Comparison of ENCODE assay signal across 25 mouse cellular contexts in the genomic region with DNA sequence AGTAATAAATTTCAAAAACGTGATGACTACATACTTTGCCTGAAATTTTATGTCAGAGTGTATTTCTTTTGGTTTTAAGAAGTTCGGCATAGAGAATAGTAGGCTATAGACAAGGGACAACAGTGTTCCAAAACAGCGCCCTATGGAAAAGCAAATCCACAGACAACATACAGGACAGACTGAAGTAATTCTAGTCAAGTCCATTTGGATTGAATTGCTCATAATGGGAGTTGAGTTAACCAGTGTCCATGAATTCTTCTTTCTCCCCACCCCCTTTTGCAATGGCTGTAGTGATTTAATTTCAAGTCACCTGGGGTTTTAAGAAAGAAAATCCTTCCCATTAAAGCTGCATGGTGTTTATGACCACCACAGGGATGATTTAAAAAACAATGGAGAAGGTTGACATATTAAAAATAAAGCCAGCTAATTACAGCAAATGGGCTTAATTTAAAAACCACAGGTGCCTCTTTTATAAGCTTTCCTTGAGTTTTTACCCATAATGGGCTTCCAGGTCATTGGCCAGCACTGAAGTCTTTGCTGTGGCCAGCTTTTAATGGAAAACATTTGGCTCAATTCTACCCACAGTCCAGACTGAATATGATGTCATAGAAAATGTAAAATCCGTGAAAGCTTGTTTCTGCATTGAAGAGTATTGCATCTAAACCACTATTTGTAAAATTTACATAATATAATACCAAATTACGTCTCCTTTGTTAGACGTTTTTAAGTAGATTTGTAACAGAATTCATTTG.
DNase-seq lines count a peak whose midpoint lies in the region; ATAC-seq and TF ChIP-seq lines count a peak whose summit lies in the region.
"Had no signal": no experiment of that assay in that cellular context is flagged by ENCODE, and none has a peak within 500 bp of the region (broad histone marks: within the 10 kb centered on the region; RNA-seq: fewer than 3 reads in every experiment).

No protein-coding gene starts in this region.

- 81% methylated on average over 6 of the region's 6 CpGs for WGBS in forebrain, embryonic 14.5 days
- 82% methylated on average over 6 of the region's 6 CpGs for WGBS in forebrain, embryonic 12.5 days
- WGBS in limb, embryonic 14.5 days, result 31% methylated on average over 6 of the region's 6 CpGs

- no peak for TF ChIP-seq POLR2A in limb, embryonic 14.5 days (IDR thresholded peaks at IDR 0.05; ENCODE audit: borderline replicate concordance, extremely low read depth, insufficient read depth, insufficient read length)

- H3K36me3 ChIP-seq in forebrain, embryonic 14.5 days (ENCODE audit: control insufficient read depth, insufficient read depth, low read length), result no peaks in the 10 kb centered on the region
- no peaks in the 10 kb centered on the region for H3K36me3 ChIP-seq in forebrain, embryonic 12.5 days (replicated peaks)
- no peaks in the 10 kb centered on the region for H3K36me3 ChIP-seq in limb, embryonic 14.5 days (ENCODE audit: control insufficient read depth, insufficient read depth, low read length)
- H3K36me3 ChIP-seq: embryonic facial prominence, embryonic 10.5 days; embryonic facial prominence, embryonic 13.5 days; hindbrain, embryonic 12.5 days; hindbrain, embryonic 15.5 days; intestine, embryonic 15.5 days had no signal

- DNase-seq in forebrain, embryonic 14.5 days (ENCODE audit: low spot score), result peak; percentile 2
- peak; percentile 7 for DNase-seq in embryo, embryonic 11.5 days (ENCODE audit: low read depth, low spot score)
- peak; percentile 76 for DNase-seq in hindlimb bud, embryonic 11.5 days (ENCODE audit: extremely low spot score, low read depth, low spot score)
- peak; percentile 54 for DNase-seq in limb, embryonic 14.5 days (ENCODE audit: low spot score)
- no peak for DNase-seq in gastrocnemius, postnatal 25 days
- no peak for DNase-seq in spleen, postnatal 36 days (ENCODE audit: low spot score in 2 of 2)
- DNase-seq: adrenal gland, adult 2 months; adrenal gland, postnatal 14 days; cerebellum, adult 11-12 months; cerebellum, adult 8-10 months; cerebellum, postnatal 10 days; forebrain, postnatal 0 days; gastrocnemius, postnatal 10 days; heart, adult 11 months; kidney, adult 11 months had no signal

- no peaks in the 10 kb centered on the region for H3K27me3 ChIP-seq in forebrain, embryonic 14.5 days (replicated peaks; ENCODE audit: control insufficient read depth, insufficient read depth, low read length)
- H3K27me3 ChIP-seq in forebrain, embryonic 12.5 days, result no peaks in the 10 kb centered on the region
- H3K27me3 ChIP-seq in limb, embryonic 14.5 days (ENCODE audit: control insufficient read depth, insufficient read depth, low read length), result no peaks in the 10 kb centered on the region
- H3K27me3 ChIP-seq: embryonic facial prominence, embryonic 13.5 days; forebrain, embryonic 13.5 days; hindbrain, embryonic 12.5 days; hindbrain, embryonic 15.5 days; intestine, embryonic 15.5 days had no signal

- no peaks in the 10 kb centered on the region for H3K9me3 ChIP-seq in forebrain, embryonic 14.5 days (replicated peaks; ENCODE audit: control insufficient read depth, low read length)
- no peaks in the 10 kb centered on the region for H3K9me3 ChIP-seq in forebrain, embryonic 12.5 days
- no peaks in the 10 kb centered on the region for H3K9me3 ChIP-seq in limb, embryonic 14.5 days (ENCODE audit: control insufficient read depth, low read length)
- H3K9me3 ChIP-seq: embryonic facial prominence, embryonic 10.5 days; embryonic facial prominence, embryonic 13.5 days; forebrain, embryonic 13.5 days; hindbrain, embryonic 12.5 days; hindbrain, embryonic 15.5 days; intestine, embryonic 15.5 days had no signal

- no peak overlapping the region for H3K9ac ChIP-seq in forebrain, embryonic 14.5 days (ENCODE audit: low read length)
- H3K9ac ChIP-seq in forebrain, embryonic 12.5 days, result no peak overlapping the region
- H3K9ac ChIP-seq in limb, embryonic 14.5 days (ENCODE audit: low read depth, low read length, severe bottlenecking), result no peak overlapping the region
- H3K9ac ChIP-seq: embryonic facial prominence, embryonic 13.5 days; forebrain, embryonic 13.5 days; forebrain, postnatal 0 days; hindbrain, embryonic 12.5 days; hindbrain, embryonic 15.5 days; intestine, embryonic 15.5 days had no signal

- no peak overlapping the region for H3K4me2 ChIP-seq in forebrain, embryonic 14.5 days (ENCODE audit: low read length)
- H3K4me2 ChIP-seq in forebrain, embryonic 12.5 days, result no peak overlapping the region
- no peak overlapping the region for H3K4me2 ChIP-seq in limb, embryonic 14.5 days (replicated peaks; ENCODE audit: low read depth, low read length, severe bottlenecking)
- H3K4me2 ChIP-seq: embryonic facial prominence, embryonic 13.5 days; forebrain, embryonic 13.5 days; heart, embryonic 11.5 days; hindbrain, embryonic 12.5 days; hindbrain, embryonic 15.5 days; intestine, embryonic 15.5 days had no signal

- H3K4me1 ChIP-seq in forebrain, embryonic 14.5 days (ENCODE audit: control insufficient read depth, insufficient read depth, low read length), result no peaks in the 10 kb centered on the region
- H3K4me1 ChIP-seq in forebrain, embryonic 12.5 days, result no peaks in the 10 kb centered on the region
- H3K4me1 ChIP-seq in limb, embryonic 14.5 days (ENCODE audit: control insufficient read depth, insufficient read depth, low read length), result 0 out of 2 replicates have a peak, but pooled peaks cover 4% of the 10 kb centered on the region
- H3K4me1 ChIP-seq: embryonic facial prominence, embryonic 10.5 days; embryonic facial prominence, embryonic 13.5 days; forebrain, embryonic 13.5 days; hindbrain, embryonic 12.5 days; hindbrain, embryonic 15.5 days; intestine, embryonic 15.5 days had no signal

- no peak for ATAC-seq in forebrain, embryonic 14.5 days
- no peak for ATAC-seq in forebrain, embryonic 12.5 days (ENCODE audit: low FRiP score)
- ATAC-seq in limb, embryonic 14.5 days (ENCODE audit: low FRiP score, low read depth), result peak; percentile 76
- ATAC-seq: CD4-positive, CD25-positive, alpha-beta regulatory T cell, adult 4 months; forebrain, embryonic 13.5 days; forebrain, postnatal 0 days; intestine, embryonic 15.5 days had no signal

- no peak overlapping the region for H3K4me3 ChIP-seq in forebrain, embryonic 14.5 days (ENCODE audit: low read depth, low read length)
- no peak overlapping the region for H3K4me3 ChIP-seq in forebrain, embryonic 12.5 days (replicated peaks)
- H3K4me3 ChIP-seq in limb, embryonic 14.5 days (replicated peaks; ENCODE audit: low read length), result no peak overlapping the region
- H3K4me3 ChIP-seq: embryonic facial prominence, embryonic 10.5 days; embryonic facial prominence, embryonic 13.5 days; erythroblast, embryonic 14.5 days; forebrain, embryonic 13.5 days; hindbrain, embryonic 12.5 days; hindbrain, embryonic 15.5 days; intestine, embryonic 15.5 days had no signal

- no peak overlapping the region for H3K27ac ChIP-seq in forebrain, embryonic 14.5 days (ENCODE audit: low read depth, low read length)
- H3K27ac ChIP-seq in forebrain, embryonic 12.5 days, result no peak overlapping the region
- no peak overlapping the region for H3K27ac ChIP-seq in limb, embryonic 14.5 days (replicated peaks; ENCODE audit: low read depth, low read length)
- H3K27ac ChIP-seq: embryonic facial prominence, embryonic 10.5 days; embryonic facial prominence, embryonic 13.5 days; forebrain, embryonic 13.5 days; hindbrain, embryonic 12.5 days; hindbrain, embryonic 15.5 days; intestine, embryonic 15.5 days had no signal

Comparison
In these comparisons a context has a peak if more than half of its experiments do, and no peak if none do; other contexts are left out.
1. DNase-seq: peak in forebrain, embryonic 14.5 days (single experiment), embryo, embryonic 11.5 days (single experiment), hindlimb bud, embryonic 11.5 days (single experiment) and limb, embryonic 14.5 days (single experiment); none in gastrocnemius, postnatal 25 days (single experiment) and spleen, postnatal 36 days (0 of 2).